Mouse (Mus musculus) neural tube, embryonic 14.5 days (tissue): ENCODE measurements around the gene Mybpc3. TPM values are rescaled to one million over a fixed set of nuclear protein-coding genes. Genes with fewer than 3 reads are reported as not detected.

Experiments
- ATAC-seq: fragments of 200-750 bp; cut with Nextera tagmentation; 2 replicates; pipeline ENCODE4 v1.8.0; 2017; ENCODE audit warnings: low read depth, mild to moderate bottlenecking, moderate TSS enrichment, moderate library complexity
- H3K27ac ChIP-seq: fragments of 300-500 bp; sonication (generic); 2 replicates; pipeline ENCODE4 v1.5.1; 2014; ENCODE audit warnings: low read depth, mild to moderate bottlenecking, control low read depth, low read length, moderate library complexity, mixed read lengths
- H3K27me3 ChIP-seq: fragments of 300-500 bp; sonication (generic); 2 replicates; pipeline ENCODE4 v1.6.1; 2014; ENCODE audit warnings: low read length; ENCODE audit not compliant: control insufficient read depth, insufficient read depth
- H3K36me3 ChIP-seq: fragments of 300-500 bp; sonication (generic); 2 replicates; pipeline ENCODE4 v1.6.1; 2014; ENCODE audit warnings: low read length, mixed read lengths; ENCODE audit not compliant: control insufficient read depth, insufficient read depth
- H3K4me1 ChIP-seq: fragments of 300-500 bp; sonication (generic); 2 replicates; pipeline ENCODE4 v1.6.1; 2014; ENCODE audit warnings: low read length; ENCODE audit not compliant: control insufficient read depth, insufficient read depth
- H3K4me2 ChIP-seq: fragments of 300-500 bp; sonication (generic); 2 replicates; pipeline ENCODE4 v1.6.1; 2014; ENCODE audit warnings: mild to moderate bottlenecking, low read depth, low read length, control low read depth
- H3K4me3 ChIP-seq: fragments of 300-500 bp; sonication (generic); 2 replicates; pipeline ENCODE4 v1.5.1; 2014; ENCODE audit warnings: low read depth, low read length, control low read depth, mixed read lengths
- H3K9ac ChIP-seq: fragments of 300-500 bp; sonication (generic); replicated peaks from 2 replicates; pipeline ENCODE4 v1.6.1; 2014; ENCODE audit warnings: low read depth, mild to moderate bottlenecking, control low read depth, low read length, mixed read lengths
- H3K9me3 ChIP-seq: fragments of 300-500 bp; sonication (generic); 2 replicates; pipeline ENCODE4 v1.6.1; 2016; ENCODE audit warnings: low read length; ENCODE audit not compliant: control insufficient read depth
- WGBS: fragments of 180-500 bp; shearing (Covaris S2); extraction: QIAGEN DNeasy Blood & Tissue Kit; methylation state at CpG from one replicate; pipeline ENCODE4 v1.1.7; 2014; 5-methylcytosine and 5-hydroxymethylcytosine counted together
- polyA plus RNA-seq: library from polyadenylated mRNA; unstranded; fragments of >200 nt; fragmentation: Nextera tagmentation; extraction: Ambion mirVana; gene quantifications from 2 replicates; pipeline ENCODE4 v1.2.1, GENCODE M21; 2014

Gene Mybpc3
- not detected in 2 replicates for polyA plus RNA-seq

DNA sequence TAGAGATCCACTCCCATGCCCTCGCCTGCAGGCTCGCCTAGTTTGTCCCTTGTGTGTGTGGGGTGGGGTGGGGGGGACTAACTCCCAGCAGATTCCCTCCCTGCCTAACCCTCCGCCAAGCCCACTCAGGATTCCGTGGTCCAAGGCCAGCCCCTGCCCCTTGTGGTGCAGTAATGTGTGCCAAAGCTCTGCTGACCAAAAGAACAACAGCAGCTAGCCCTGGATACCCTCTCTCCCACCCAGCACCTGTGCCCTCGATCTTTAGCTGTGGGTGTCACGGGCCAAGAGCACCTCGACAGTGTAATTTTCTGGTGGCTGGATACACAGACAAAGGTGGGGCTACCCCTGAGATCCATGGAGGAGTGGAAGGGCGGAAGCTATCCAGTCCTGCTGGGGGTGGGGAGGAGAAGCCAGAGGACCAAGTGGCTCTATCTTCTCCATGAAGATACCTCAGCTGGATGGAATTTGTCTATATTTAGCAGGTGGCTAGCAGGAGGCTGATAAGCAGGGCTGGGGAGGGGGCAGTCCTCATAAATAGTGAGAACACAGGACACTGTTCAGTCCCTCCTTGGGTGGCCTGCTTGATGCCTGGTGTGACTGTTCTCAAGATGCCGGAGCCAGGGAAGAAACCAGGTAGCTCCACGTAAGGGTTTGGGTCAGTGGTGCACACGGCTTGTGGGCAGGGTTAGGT is at the start of gene Mybpc3:
TSS of gene Mybpc3 (plus strand) at position 560 of the 691 bp plus-strand sequence.
- Histone ChIP-seq H3K9me3 (no peaks in the 10 kb centered on the region), H3K36me3 (no peaks in the 10 kb centered on the region), H3K9ac (no peak within 1 kb of the TSS), H3K4me1 (no peaks in the 10 kb centered on the region), H3K4me3 (no peak within 1 kb of the TSS), H3K4me2 (no peak within 1 kb of the TSS), H3K27me3 (no peaks in the 10 kb centered on the region), H3K27ac (no peak within 1 kb of the TSS)
- WGBS: 82% methylated on average over 11 of the region's 11 CpGs
- ATAC-seq: no peak

- no peak overlapping the region for H3K27ac ChIP-seq
- peak overlapping the region; percentile 65; the same call in 1 of the 2 replicates for H3K4me3 ChIP-seq
- no peaks in the 10 kb centered on the region for H3K9me3 ChIP-seq
- H3K4me2 ChIP-seq: peak overlapping the region; percentile 67
- H3K4me1 ChIP-seq: peaks cover 20% of the 10 kb centered on the region
- ATAC-seq: no peak
- H3K27me3 ChIP-seq: no peaks in the 10 kb centered on the region
- 53% methylated on average over 13 of the region's 13 CpGs for WGBS
- peaks cover 15% of the 10 kb centered on the region for H3K36me3 ChIP-seq
- peak overlapping the region; percentile 28; the same call in 1 of the 2 replicates for H3K9ac ChIP-seq
Observed at GRCm38 (mm10) chr2:91068162-91068871, 49.6 kb upstream of the Mybpc3 start.

DNA sequence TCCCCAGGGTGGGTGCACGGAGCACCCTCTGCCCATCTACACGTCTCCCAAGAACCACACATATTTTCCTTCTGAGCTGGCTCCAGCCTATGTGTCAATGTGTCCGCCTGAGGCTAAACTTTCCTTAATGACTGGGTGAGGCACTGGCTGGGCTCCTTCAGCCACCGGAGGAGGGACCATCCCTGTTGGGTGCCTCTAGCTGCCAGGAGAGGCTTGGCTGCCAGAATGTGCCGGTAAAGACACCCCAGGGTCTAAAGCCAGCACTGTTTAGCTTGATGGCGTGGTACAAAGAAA is 49.1 kb upstream of the Mybpc3 start:
- Histone ChIP-seq H3K27ac (no peak overlapping the region), H3K27me3 (no peaks in the 10 kb centered on the region), H3K4me2 (peak overlapping the region; percentile 67), H3K9me3 (no peaks in the 10 kb centered on the region), H3K36me3 (peaks cover 10% of the 10 kb centered on the region; the same call in 1 of the 2 replicates), H3K4me3 (peak overlapping the region; percentile 65; the same call in 1 of the 2 replicates), H3K9ac (peak overlapping the region; percentile 71; the same call in 1 of the 2 replicates), H3K4me1 (peaks cover 20% of the 10 kb centered on the region)
- WGBS: 49% methylated on average over 6 of the region's 6 CpGs
- ATAC-seq: no peak

DNA sequence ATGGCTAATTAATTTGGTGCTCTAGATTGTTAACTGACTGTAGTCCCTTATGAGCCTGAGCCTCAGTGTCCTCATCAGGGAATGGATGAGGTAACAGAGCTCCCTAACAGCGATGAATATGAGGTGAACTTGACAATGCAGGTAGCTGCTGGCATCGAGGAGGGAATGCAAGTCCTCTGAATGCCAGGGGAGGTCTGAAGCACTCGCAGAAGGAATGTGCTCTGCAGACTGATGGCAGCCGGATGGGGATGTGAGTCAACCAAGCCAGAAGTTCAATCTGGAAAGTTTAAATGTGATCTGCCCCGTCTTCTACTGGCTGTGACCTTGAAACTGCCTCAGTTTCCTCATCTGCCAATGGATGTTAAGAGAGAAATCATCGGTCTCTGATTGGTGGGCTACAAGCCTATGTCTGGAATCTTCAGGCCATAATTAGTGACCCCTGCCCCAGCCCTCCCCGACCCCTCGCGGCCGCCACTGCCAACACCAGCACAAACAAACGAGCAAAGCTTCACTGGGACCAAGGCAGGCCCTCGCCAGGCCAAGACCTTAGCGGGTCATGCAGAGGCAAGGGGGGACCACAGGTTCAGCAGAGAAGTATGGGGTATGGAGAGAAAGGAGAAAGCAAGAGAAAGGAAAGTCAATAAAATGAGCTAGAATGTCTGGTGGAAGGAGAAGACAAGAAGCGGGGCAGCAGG is 48.5 kb upstream of the Mybpc3 start:
- ATAC-seq: peak; percentile 0; the same call in 1 of the 2 replicates
- WGBS: 8% methylated on average over 14 of the region's 14 CpGs
- no peaks in the 10 kb centered on the region for H3K27me3 ChIP-seq

DNA sequence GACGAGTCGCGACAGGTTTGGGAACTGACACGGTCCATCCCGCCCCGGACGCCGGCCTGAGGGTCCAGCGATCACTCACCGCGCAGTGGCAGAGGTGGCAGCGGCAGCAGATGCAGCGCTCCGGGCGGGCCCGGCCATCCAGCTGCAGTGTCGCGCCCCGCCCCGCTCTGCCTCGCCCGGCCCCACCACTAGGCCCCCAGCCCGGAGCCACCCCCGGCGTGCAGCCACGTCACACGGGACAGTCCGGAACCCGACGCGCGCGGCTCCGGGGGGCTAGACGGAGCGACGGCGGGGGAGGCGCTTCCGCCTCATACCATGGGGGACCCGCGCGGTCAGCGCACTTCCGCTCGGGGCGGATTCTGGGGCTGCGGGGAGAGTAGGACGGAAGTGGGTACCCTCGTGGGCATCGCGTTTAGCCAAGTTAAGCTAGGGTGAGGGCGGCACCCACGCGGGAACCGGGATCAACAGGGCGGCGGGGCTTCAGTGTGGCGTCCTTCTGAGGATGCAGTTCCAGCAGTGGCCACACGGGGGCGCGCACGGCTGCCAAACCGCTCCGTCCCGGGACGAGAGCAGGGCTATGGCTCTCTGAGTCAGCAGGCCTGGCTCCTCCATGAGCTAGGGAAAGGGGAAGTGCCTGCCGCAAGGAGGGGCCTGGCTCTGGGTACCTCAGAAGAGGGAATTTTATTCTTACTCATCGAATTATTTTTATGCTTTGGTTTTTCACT is 47.7 kb upstream of the Mybpc3 start, which contains the start of gene Slc39a13:
TSS of gene Slc39a13 (minus strand) at position 342 of the 725 bp plus-strand sequence.
- ATAC-seq: peak; percentile 97
- Histone ChIP-seq H3K9ac (peak within 1 kb of the TSS; percentile 71), H3K27me3 (no peaks in the 10 kb centered on the region), H3K9me3 (no peaks in the 10 kb centered on the region), H3K4me1 (peaks cover 20% of the 10 kb centered on the region), H3K27ac (peak within 1 kb of the TSS; percentile 85), H3K36me3 (peaks cover 5% of the 10 kb centered on the region; the same call in 1 of the 2 replicates), H3K4me3 (peak within 1 kb of the TSS; percentile 65), H3K4me2 (peak within 1 kb of the TSS; percentile 67)
- under 1% methylated on average over 64 of the region's 69 CpGs for WGBS

More for the DNA sequence above, 48.5 kb upstream of the Mybpc3 start:
- Histone ChIP-seq H3K9me3 (no peaks in the 10 kb centered on the region), H3K27ac (peak overlapping the region; percentile 85), H3K4me2 (peak overlapping the region; percentile 67), H3K4me1 (peaks cover 20% of the 10 kb centered on the region), H3K9ac (peak overlapping the region; percentile 71), H3K36me3 (peaks cover 5% of the 10 kb centered on the region; the same call in 1 of the 2 replicates), H3K4me3 (peak overlapping the region; percentile 65)

- no peak for ATAC-seq
Observed at GRCm38 (mm10) chr2:91071059-91071458, 46.9 kb upstream of the Mybpc3 start.

GRCm38 (mm10) chr2:91072092-91072491 is 45.9 kb upstream of the Mybpc3 start:
- Histone ChIP-seq H3K9me3 (no peaks in the 10 kb centered on the region), H3K4me1 (peaks cover 20% of the 10 kb centered on the region), H3K4me2 (no peak overlapping the region), H3K9ac (no peak overlapping the region), H3K4me3 (no peak overlapping the region), H3K27ac (no peak overlapping the region), H3K36me3 (no peaks in the 10 kb centered on the region), H3K27me3 (no peaks in the 10 kb centered on the region)
- WGBS: 50% methylated on average over 1 of the region's 1 CpGs
- ATAC-seq: no peak

More at GRCm38 (mm10) chr2:91071059-91071458, 46.9 kb upstream of the Mybpc3 start:
- Histone ChIP-seq H3K27ac (peak overlapping the region; percentile 85), H3K4me3 (peak overlapping the region; percentile 65), H3K4me1 (peaks cover 20% of the 10 kb centered on the region), H3K36me3 (peaks cover 5% of the 10 kb centered on the region; the same call in 1 of the 2 replicates), H3K27me3 (no peaks in the 10 kb centered on the region), H3K4me2 (peak overlapping the region; percentile 67), H3K9ac (peak overlapping the region; percentile 71), H3K9me3 (no peaks in the 10 kb centered on the region)
- 81% methylated on average over 10 of the region's 10 CpGs for WGBS

- Histone ChIP-seq H3K4me2 (peak overlapping the region; percentile 73), H3K36me3 (no peaks in the 10 kb centered on the region), H3K4me3 (peak overlapping the region; percentile 36; the same call in 1 of the 2 replicates), H3K4me1 (no peaks in the 10 kb centered on the region; the same call in 1 of the 2 replicates), H3K9ac (no peak overlapping the region), H3K9me3 (no peaks in the 10 kb centered on the region), H3K27ac (no peak overlapping the region), H3K27me3 (no peaks in the 10 kb centered on the region)
- 13% methylated on average over 12 of the region's 12 CpGs for WGBS
- peak; percentile 57; the same call in 1 of the 2 replicates for ATAC-seq
Observed at GRCm38 (mm10) chr2:91077957-91078313, 40.0 kb upstream of the Mybpc3 start.
